Comparison of ENCODE assay signal across 19 mouse cellular contexts in genomic region chr17:65677742-65678141, GRCm38 (mm10). TPM values are rescaled to one million over a fixed set of nuclear protein-coding genes. Genes with fewer than 3 reads are reported as not detected.
DNase-seq lines count a peak whose midpoint lies in the region; ATAC-seq and TF ChIP-seq lines count a peak whose summit lies in the region.
"Had no signal": no experiment of that assay in that cellular context is flagged by ENCODE, and none has a peak within 500 bp of the region (broad histone marks: within the 10 kb centered on the region; RNA-seq: fewer than 3 reads in every experiment).

No protein-coding gene starts in this region.

- H3K9ac ChIP-seq in forebrain, embryonic 14.5 days (ENCODE audit: low read length) = no peak overlapping the region
- no peak overlapping the region for H3K9ac ChIP-seq in forebrain, embryonic 16.5 days (replicated peaks; ENCODE audit: low read depth, low read length)
- no peak overlapping the region for H3K9ac ChIP-seq in liver, adult 2 months (ENCODE audit: low read depth, low read length)
- H3K9ac ChIP-seq in liver, embryonic 11.5 days (ENCODE audit: low read depth, low read length) = no peak overlapping the region
- H3K9ac ChIP-seq: lung, embryonic 15.5 days; neural tube, embryonic 12.5 days had no signal

- no peaks in the 10 kb centered on the region for H3K9me3 ChIP-seq in forebrain, embryonic 14.5 days (replicated peaks; ENCODE audit: control insufficient read depth, low read length)
- no peaks in the 10 kb centered on the region for H3K9me3 ChIP-seq in forebrain, embryonic 16.5 days (ENCODE audit: control insufficient read depth, low read length)
- no peaks in the 10 kb centered on the region for H3K9me3 ChIP-seq in liver, embryonic 11.5 days (ENCODE audit: control insufficient read depth, low read length)
- H3K9me3 ChIP-seq in limb, embryonic 10.5 days (replicated peaks) = no peaks in the 10 kb centered on the region
- H3K9me3 ChIP-seq: lung, embryonic 15.5 days; neural tube, embryonic 12.5 days had no signal

- H3K27ac ChIP-seq in forebrain, embryonic 14.5 days (ENCODE audit: low read depth, low read length) = no peak overlapping the region
- no peak overlapping the region for H3K27ac ChIP-seq in forebrain, embryonic 16.5 days (ENCODE audit: low read length)
- no peak overlapping the region for H3K27ac ChIP-seq in liver, adult 2 months (replicated peaks; ENCODE audit: insufficient read depth, low read depth, low read length)
- H3K27ac ChIP-seq in liver, embryonic 11.5 days (ENCODE audit: low read depth, low read length) = no peak overlapping the region
- H3K27ac ChIP-seq in limb, embryonic 10.5 days = no peak overlapping the region
- H3K27ac ChIP-seq: lung, embryonic 15.5 days; neural tube, embryonic 12.5 days had no signal

- TF ChIP-seq POLR2A in liver, adult 2 months (IDR thresholded peaks at IDR 0.05; ENCODE audit: extremely low read depth, insufficient read depth, low read length) = no peak

- H3K4me2 ChIP-seq in forebrain, embryonic 14.5 days (ENCODE audit: low read length) = no peak overlapping the region
- H3K4me2 ChIP-seq in forebrain, embryonic 16.5 days (ENCODE audit: low read length) = no peak overlapping the region
- H3K4me2 ChIP-seq in liver, embryonic 11.5 days = no peak overlapping the region
- H3K4me2 ChIP-seq: lung, embryonic 15.5 days; midbrain, embryonic 11.5 days; neural tube, embryonic 12.5 days had no signal

- H3K27me3 ChIP-seq in forebrain, embryonic 14.5 days (replicated peaks; ENCODE audit: control insufficient read depth, insufficient read depth, low read length) = no peaks in the 10 kb centered on the region
- no peaks in the 10 kb centered on the region for H3K27me3 ChIP-seq in forebrain, embryonic 16.5 days (replicated peaks; ENCODE audit: control insufficient read depth, insufficient read depth, low read length)
- no peaks in the 10 kb centered on the region for H3K27me3 ChIP-seq in liver, adult 2 months (ENCODE audit: control insufficient read depth, insufficient read depth, low read length)
- no peaks in the 10 kb centered on the region for H3K27me3 ChIP-seq in liver, embryonic 11.5 days (replicated peaks; ENCODE audit: control insufficient read depth, insufficient read depth, low read length)
- H3K27me3 ChIP-seq in limb, embryonic 10.5 days (ENCODE audit: low read depth, poor library complexity, severe bottlenecking) = no peaks in the 10 kb centered on the region
- H3K27me3 ChIP-seq: lung, embryonic 15.5 days; neural tube, embryonic 12.5 days had no signal

- no peaks in the 10 kb centered on the region for H3K79me2 ChIP-seq in liver, adult 2 months (ENCODE audit: control insufficient read depth, insufficient read depth, low read length)

- H3K4me1 ChIP-seq in forebrain, embryonic 14.5 days (ENCODE audit: control insufficient read depth, insufficient read depth, low read length) = no peaks in the 10 kb centered on the region
- no peaks in the 10 kb centered on the region; the same call in 1 of the 2 replicates for H3K4me1 ChIP-seq in forebrain, embryonic 16.5 days (replicated peaks; ENCODE audit: control insufficient read depth, insufficient read depth, low read length)
- no peaks in the 10 kb centered on the region; the same call in 1 of the 2 replicates for H3K4me1 ChIP-seq in liver, adult 2 months (ENCODE audit: control insufficient read depth, insufficient read depth, low read length)
- peaks cover 7% of the 10 kb centered on the region for H3K4me1 ChIP-seq in liver, embryonic 11.5 days (replicated peaks; ENCODE audit: control insufficient read depth, insufficient read depth, low read length)
- peaks cover 22% of the 10 kb centered on the region for H3K4me1 ChIP-seq in limb, embryonic 10.5 days
- H3K4me1 ChIP-seq: lung, embryonic 15.5 days; neural tube, embryonic 12.5 days had no signal

- no peaks in the 10 kb centered on the region for H3K36me3 ChIP-seq in forebrain, embryonic 14.5 days (ENCODE audit: control insufficient read depth, insufficient read depth, low read length)
- H3K36me3 ChIP-seq in forebrain, embryonic 16.5 days (ENCODE audit: control insufficient read depth, insufficient read depth) = no peaks in the 10 kb centered on the region
- no peaks in the 10 kb centered on the region for H3K36me3 ChIP-seq in liver, adult 2 months (ENCODE audit: control insufficient read depth, insufficient read depth, low read length)
- H3K36me3 ChIP-seq in liver, embryonic 11.5 days (ENCODE audit: control insufficient read depth, insufficient read depth, low read length) = no peaks in the 10 kb centered on the region
- H3K36me3 ChIP-seq in limb, embryonic 10.5 days = peaks cover 11% of the 10 kb centered on the region
- H3K36me3 ChIP-seq: lung, embryonic 15.5 days; neural tube, embryonic 12.5 days had no signal

- WGBS in forebrain, embryonic 14.5 days = 91% methylated on average over 1 of the region's 1 CpGs
- 97% methylated on average over 1 of the region's 1 CpGs for WGBS in forebrain, embryonic 16.5 days
- WGBS in liver, adult 2 months = 94% methylated on average over 1 of the region's 1 CpGs
- 59% methylated on average over 1 of the region's 1 CpGs for WGBS in liver, embryonic 11.5 days
- WGBS in limb, embryonic 10.5 days = 98% methylated on average over 1 of the region's 1 CpGs

- no peak overlapping the region for H3K4me3 ChIP-seq in forebrain, embryonic 14.5 days (ENCODE audit: low read depth, low read length)
- H3K4me3 ChIP-seq in forebrain, embryonic 16.5 days (replicated peaks; ENCODE audit: low read length) = no peak overlapping the region
- H3K4me3 ChIP-seq in liver, adult 2 months (ENCODE audit: insufficient read depth, low read depth, low read length) = no peak overlapping the region
- no peak overlapping the region for H3K4me3 ChIP-seq in liver, embryonic 11.5 days (ENCODE audit: low read depth, low read length)
- H3K4me3 ChIP-seq in limb, embryonic 10.5 days = no peak overlapping the region
- H3K4me3 ChIP-seq: erythroblast, embryonic 14.5 days; lung, embryonic 15.5 days; neural tube, embryonic 12.5 days had no signal

- ATAC-seq in forebrain, embryonic 14.5 days = no peak
- ATAC-seq in forebrain, embryonic 16.5 days = no peak
- ATAC-seq in liver, embryonic 11.5 days (replicated peaks; ENCODE audit: low FRiP score) = no peak

- TF ChIP-seq CTCF in liver, adult 2 months (IDR thresholded peaks at IDR 0.05; ENCODE audit: low read depth, low read length) = no peak

- DNase-seq in forebrain, embryonic 14.5 days (ENCODE audit: low spot score) = peak; percentile 17
- peak; percentile 19 for DNase-seq in liver, adult 2 months (ENCODE audit: extremely low read depth, low read depth, low spot score)
- DNase-seq in liver, embryonic 11.5 days (ENCODE audit: low spot score) = no peak
- peak; percentile 27 for DNase-seq in 416B (ENCODE audit: low read depth)
- peak; percentile 55 for DNase-seq in adipocyte (ENCODE audit: low spot score)
- DNase-seq in right cerebral cortex, adult 18-20 months = no peak
- DNase-seq in limb, embryonic 10.5 days (ENCODE audit: low spot score) = no peak
- DNase-seq: adrenal gland, postnatal 25 days; cerebellum, adult 11 months; heart, postnatal 36 days; kidney, adult 18-20 months; thymus, adult 18-20 months had no signal

RNA-seq across cellular contexts. Expression of gene Txndc2, which starts 35.8 kb away (rescaled TPM):
- 0.19 TPM in 1 of 2 replicates, not detected in the other for polyA plus RNA-seq in forebrain, embryonic 14.5 days (2014; fragmentation: Nextera tagmentation; extraction: Ambion mirVana)
- 0.11 TPM in 1 of 2 replicates, not detected in the other for polyA plus RNA-seq in forebrain, embryonic 16.5 days (2015; fragmentation: Nextera tagmentation; extraction: Ambion mirVana)
- total RNA-seq in liver, adult 2 months (2014; rRNA removed) = not detected in 2 replicates
- not detected in 2 replicates for polyA plus RNA-seq in liver, adult 2 months (2012; rRNA removed)
- polyA plus RNA-seq in liver, embryonic 11.5 days (2014; fragmentation: Nextera tagmentation; extraction: Ambion mirVana) = not detected in 2 replicates
- not detected in 2 replicates for polyA plus RNA-seq in limb, embryonic 10.5 days (2016; fragmentation: Nextera tagmentation; extraction: Ambion mirVana)
- total RNA-seq: common myeloid progenitor, adult 5-6 weeks; heart, postnatal 36 days had no signal
- polyA plus RNA-seq: erythroblast, embryonic 14.5 days; lung, embryonic 15.5 days; spleen, adult 2 months had no signal

Comparison
In these comparisons a context has a peak if more than half of its experiments do, and no peak if none do; other contexts are left out.
1. DNase-seq: peak in forebrain, embryonic 14.5 days (single experiment), liver, adult 2 months (single experiment), 416B (single experiment) and adipocyte (single experiment); none in liver, embryonic 11.5 days (single experiment), right cerebral cortex, adult 18-20 months (single experiment) and limb, embryonic 10.5 days (single experiment).